Mouse (Mus musculus): ENCODE data around the gene Atcay. TPM values are rescaled to one million over a fixed set of nuclear protein-coding genes. Genes with fewer than 3 reads are reported as not detected.
"Not testable (repeated sequence)": the region's sequence is repeated elsewhere in the genome, so short reads cannot be mapped to it uniquely, and the experiment has no call there.

Atcay gene
- total and polyA plus RNA-seq, 3 experiments, result 0.11 TPM; not detected in 2

- Histone ChIP-seq H3K4me3 (ENCODE audit: low read depth, low read length) (peak overlapping the region; percentile 84), H3K36me3 (replicated peaks) (peaks cover 64% of the 10 kb centered on the region), H3K9me3 (replicated peaks) (no peaks in the 10 kb centered on the region), H3K4me1 (ENCODE audit: insufficient read depth, low read depth, low read length) (peaks cover 77% of the 10 kb centered on the region), H3K27me3 (ENCODE audit: insufficient read depth, low read length) (no peaks in the 10 kb centered on the region)
- DNase-seq (ENCODE audit: low spot score), result no peak
- TF ChIP-seq TAL1 (conservative IDR thresholded peaks at IDR 0.05; ENCODE audit: low read depth, low read length) (no peak), POLR2AphosphoS5 (IDR thresholded peaks at IDR 0.05; ENCODE audit: insufficient replicate concordance, low read depth, low read length) (no peak), GATA1 (IDR thresholded peaks at IDR 0.05; ENCODE audit: borderline replicate concordance, low read length) (no peak), GATA2 (IDR thresholded peaks at IDR 0.05; ENCODE audit: borderline replicate concordance, low read depth, low read length) (no peak), CTCF (IDR thresholded peaks at IDR 0.05; ENCODE audit: low read depth, low read length) (no peak)
- ATAC-seq (ENCODE audit: extremely low read depth, insufficient number of reproducible peaks, low FRiP score, poor library complexity, severe bottlenecking), result no peak
Observed at GRCm38 (mm10) chr10:81178927-81179326, 51.7 kb downstream of the Atcay start.

DNA sequence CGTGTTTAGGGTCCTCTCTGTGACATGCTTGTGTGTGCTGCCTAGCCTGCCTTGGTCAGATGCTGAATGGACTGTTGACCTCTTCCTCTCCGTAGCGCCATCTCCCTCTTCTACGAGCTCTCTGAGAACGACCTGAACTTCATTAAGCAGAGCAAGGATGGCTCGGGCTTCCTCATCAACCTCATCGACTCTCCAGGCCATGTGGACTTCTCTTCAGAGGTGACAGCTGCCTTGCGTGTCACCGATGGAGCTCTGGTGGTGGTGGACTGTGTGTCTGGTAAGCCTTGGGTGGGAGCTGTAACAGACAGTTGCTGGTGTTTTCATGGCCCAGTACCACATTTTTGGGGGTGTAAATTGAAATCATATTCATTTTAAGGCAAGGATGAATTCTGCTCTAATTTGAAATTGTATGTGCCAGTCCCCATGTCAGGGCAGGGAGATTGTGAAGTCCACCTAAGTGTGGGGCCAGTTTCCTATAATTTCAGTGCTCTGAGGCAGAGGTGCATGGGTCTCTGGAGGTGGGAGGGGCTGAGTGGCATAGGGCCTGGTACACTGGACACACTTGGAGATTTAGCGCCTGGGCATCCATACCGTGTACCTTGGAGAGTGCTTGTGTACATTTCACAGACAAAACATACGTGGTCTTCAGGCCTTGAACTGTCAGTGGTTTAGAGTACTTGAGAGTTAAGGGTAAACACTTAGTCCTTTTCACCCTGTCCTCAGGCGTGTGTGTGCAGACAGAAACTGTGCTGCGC is 52.5 kb downstream of the Atcay start:
- peaks cover 78% of the 10 kb centered on the region for H3K4me1 ChIP-seq (ENCODE audit: insufficient read depth, low read depth, low read length)
- no peak for DNase-seq (ENCODE audit: low spot score)
- no peaks in the 10 kb centered on the region for H3K27me3 ChIP-seq (ENCODE audit: insufficient read depth, low read length)

DNA sequence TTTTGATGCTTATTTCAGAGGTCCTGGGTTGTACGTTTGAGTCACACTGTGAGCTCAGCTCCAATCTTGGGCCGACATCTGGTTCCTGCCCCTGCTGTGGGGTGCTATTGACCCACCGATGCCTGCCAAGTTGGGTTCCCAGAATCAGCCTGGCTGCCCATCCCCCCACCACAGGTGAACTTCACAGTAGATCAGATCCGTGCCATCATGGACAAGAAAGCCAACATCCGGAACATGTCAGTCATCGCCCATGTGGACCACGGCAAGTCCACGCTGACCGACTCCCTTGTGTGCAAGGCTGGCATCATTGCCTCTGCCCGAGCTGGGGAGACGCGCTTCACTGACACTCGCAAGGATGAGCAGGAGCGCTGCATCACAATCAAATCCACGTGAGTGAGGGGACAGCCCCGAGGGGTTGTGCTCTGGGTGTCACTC is 53.1 kb downstream of the Atcay start:
- DNase-seq (ENCODE audit: low spot score) (no peak), ATAC-seq (ENCODE audit: extremely low read depth, insufficient number of reproducible peaks, low FRiP score, poor library complexity, severe bottlenecking) (no peak)
- TF ChIP-seq CTCF (IDR thresholded peaks at IDR 0.05; ENCODE audit: low read depth, low read length) (no peak), GATA2 (IDR thresholded peaks at IDR 0.05; ENCODE audit: borderline replicate concordance, low read depth, low read length) (no peak), POLR2AphosphoS5 (IDR thresholded peaks at IDR 0.05; ENCODE audit: insufficient replicate concordance, low read depth, low read length) (no peak; the same call in 1 of the 2 replicates), GATA1 (IDR thresholded peaks at IDR 0.05; ENCODE audit: borderline replicate concordance, low read length) (no peak), TAL1 (conservative IDR thresholded peaks at IDR 0.05; ENCODE audit: low read depth, low read length) (no peak)
- H3K4me3 ChIP-seq (ENCODE audit: low read depth, low read length), result peak overlapping the region; percentile 84
- H3K4me1 ChIP-seq (ENCODE audit: insufficient read depth, low read depth, low read length), result peaks cover 82% of the 10 kb centered on the region
- H3K36me3 ChIP-seq (replicated peaks), result peaks cover 57% of the 10 kb centered on the region
- H3K9me3 ChIP-seq (replicated peaks), result no peaks in the 10 kb centered on the region
- no peaks in the 10 kb centered on the region for H3K27me3 ChIP-seq (ENCODE audit: insufficient read depth, low read length)

More for the DNA sequence above, 52.5 kb downstream of the Atcay start:
- H3K4me3 ChIP-seq (ENCODE audit: low read depth, low read length), result peak overlapping the region; percentile 84
- TF ChIP-seq POLR2AphosphoS5 (IDR thresholded peaks at IDR 0.05; ENCODE audit: insufficient replicate concordance, low read depth, low read length) (peak; percentile 66), GATA1 (IDR thresholded peaks at IDR 0.05; ENCODE audit: borderline replicate concordance, low read length) (no peak), TAL1 (conservative IDR thresholded peaks at IDR 0.05; ENCODE audit: low read depth, low read length) (no peak)
- H3K36me3 ChIP-seq (replicated peaks), result peaks cover 59% of the 10 kb centered on the region
- no peak for ATAC-seq (ENCODE audit: extremely low read depth, insufficient number of reproducible peaks, low FRiP score, poor library complexity, severe bottlenecking)
- no peaks in the 10 kb centered on the region for H3K9me3 ChIP-seq (replicated peaks)

DNA sequence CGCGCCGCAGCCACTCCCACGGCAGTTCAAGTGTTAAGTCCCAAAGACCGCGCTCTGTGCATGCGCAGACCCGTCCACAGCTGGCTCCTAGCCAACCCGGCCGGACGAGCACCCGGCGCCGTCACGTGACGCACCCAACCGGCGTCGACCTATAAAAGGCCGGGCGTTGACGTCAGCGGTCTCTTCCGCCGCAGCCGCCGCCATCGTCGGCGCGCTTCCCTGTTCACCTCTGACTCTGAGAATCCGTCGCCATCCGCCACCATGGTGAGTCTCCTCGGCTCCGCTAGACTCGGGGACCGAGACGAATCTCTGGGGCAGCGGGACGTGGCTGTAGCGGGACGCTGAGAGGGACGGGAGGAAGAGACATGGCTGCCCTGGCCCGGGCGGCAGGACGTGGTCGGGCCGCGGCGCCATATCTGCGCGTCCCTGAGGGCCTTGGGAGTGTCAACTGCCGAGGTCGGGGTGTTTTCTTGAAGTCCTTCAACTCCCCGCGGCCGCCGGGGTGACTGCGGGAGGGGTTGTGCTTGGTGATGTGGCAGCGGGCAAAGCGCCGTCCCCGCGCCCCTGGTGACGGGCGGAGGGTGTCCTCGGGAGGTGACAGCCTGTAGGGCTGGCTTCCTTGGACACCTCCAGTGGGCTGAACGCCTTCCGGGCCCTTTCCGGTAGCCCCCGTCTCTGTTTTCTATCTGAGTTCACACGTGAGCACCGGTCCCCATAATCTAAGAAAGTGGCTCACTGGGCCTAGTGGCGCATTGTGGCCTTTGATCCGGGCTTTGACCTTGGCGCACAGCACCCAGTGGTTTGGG is 54.0 kb downstream of the Atcay start, which contains the start of gene Eef2:
Gene Eef2, plus strand, starts transcription at position 166 of the 806 bp plus-strand sequence.
- ATAC-seq (ENCODE audit: extremely low read depth, insufficient number of reproducible peaks, low FRiP score, poor library complexity, severe bottlenecking) (peak; percentile 65), DNase-seq (ENCODE audit: low spot score) (peak; percentile 94)
- Histone ChIP-seq H3K9me3 (replicated peaks) (no peaks in the 10 kb centered on the region), H3K4me3 (ENCODE audit: low read depth, low read length) (peak within 1 kb of the TSS; percentile 84), H3K4me1 (ENCODE audit: insufficient read depth, low read depth, low read length) (peaks cover 76% of the 10 kb centered on the region), H3K36me3 (replicated peaks) (peaks cover 49% of the 10 kb centered on the region), H3K27me3 (ENCODE audit: insufficient read depth, low read length) (no peaks in the 10 kb centered on the region)
- peak; percentile 96; the same call in 1 of the 2 replicates for TF ChIP-seq POLR2AphosphoS5 (IDR thresholded peaks at IDR 0.05; ENCODE audit: insufficient replicate concordance, low read depth, low read length)
- TF ChIP-seq GATA2 (IDR thresholded peaks at IDR 0.05; ENCODE audit: borderline replicate concordance, low read depth, low read length), result no peak
- no peak for TF ChIP-seq TAL1 (conservative IDR thresholded peaks at IDR 0.05; ENCODE audit: low read depth, low read length)

DNA sequence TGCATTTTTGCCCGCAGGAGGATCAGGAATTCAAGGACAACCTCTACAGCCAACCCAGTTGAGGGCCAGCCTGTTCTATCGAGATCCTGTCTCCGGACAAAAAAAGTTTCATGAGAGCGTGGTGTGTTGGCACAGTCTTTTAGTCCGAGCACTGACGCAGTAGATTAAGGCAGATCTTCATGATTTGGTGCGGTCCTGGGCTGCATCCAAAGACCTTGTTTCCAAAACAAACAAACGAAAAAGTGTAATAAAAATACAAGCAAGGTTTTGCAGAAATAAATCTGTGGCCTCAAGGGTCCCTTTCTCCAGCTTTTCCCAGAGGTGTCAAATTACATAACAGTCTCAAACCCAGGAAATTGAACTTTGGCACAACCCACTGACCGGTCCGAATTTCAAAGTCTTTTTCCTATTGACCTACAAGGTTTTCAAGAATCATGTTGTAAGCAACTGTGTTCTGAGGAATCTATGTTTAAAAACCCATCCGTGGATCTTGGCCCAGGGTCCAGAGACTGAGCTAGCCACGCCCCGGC is 54.6 kb downstream of the Atcay start:
- DNase-seq (ENCODE audit: low spot score), result no peak
- H3K27me3 ChIP-seq (ENCODE audit: insufficient read depth, low read length), result no peaks in the 10 kb centered on the region
- H3K9me3 ChIP-seq (replicated peaks), result no peaks in the 10 kb centered on the region
- peaks cover 42% of the 10 kb centered on the region for H3K36me3 ChIP-seq (replicated peaks)
- ATAC-seq (ENCODE audit: extremely low read depth, insufficient number of reproducible peaks, low FRiP score, poor library complexity, severe bottlenecking), result no peak
- peaks cover 70% of the 10 kb centered on the region for H3K4me1 ChIP-seq (ENCODE audit: insufficient read depth, low read depth, low read length)
- peak overlapping the region; percentile 84 for H3K4me3 ChIP-seq (ENCODE audit: low read depth, low read length)
- no peak for TF ChIP-seq POLR2AphosphoS5 (IDR thresholded peaks at IDR 0.05; ENCODE audit: insufficient replicate concordance, low read depth, low read length)
- no peak for TF ChIP-seq GATA1 (IDR thresholded peaks at IDR 0.05; ENCODE audit: borderline replicate concordance, low read length)
- TF ChIP-seq TAL1 (conservative IDR thresholded peaks at IDR 0.05; ENCODE audit: low read depth, low read length), result no peak
- TF ChIP-seq CTCF (IDR thresholded peaks at IDR 0.05; ENCODE audit: low read depth, low read length), result no peak
- TF ChIP-seq GATA2 (IDR thresholded peaks at IDR 0.05; ENCODE audit: borderline replicate concordance, low read depth, low read length), result no peak

DNA sequence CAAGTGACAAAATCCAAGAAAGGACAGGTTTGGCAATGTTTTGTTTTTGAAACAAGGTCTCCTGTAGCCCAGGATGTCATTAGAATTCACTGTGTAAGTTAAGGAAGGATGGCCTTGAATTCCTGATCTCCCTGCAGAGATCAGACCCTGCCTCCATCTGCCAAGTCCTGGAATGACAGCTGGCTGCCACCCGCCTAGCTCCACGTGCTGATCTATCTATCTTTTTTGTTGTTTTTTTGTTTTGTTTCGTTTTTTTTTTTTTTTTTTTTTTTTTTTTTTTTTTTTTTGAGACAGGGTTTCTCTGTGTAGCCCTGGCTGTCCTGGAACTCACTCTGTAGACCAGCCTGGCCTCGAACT is 55.3 kb downstream of the Atcay start:
- not testable (repeated sequence) for ATAC-seq (ENCODE audit: extremely low read depth, insufficient number of reproducible peaks, low FRiP score, poor library complexity, severe bottlenecking); H3K27me3 ChIP-seq (ENCODE audit: insufficient read depth, low read length); DNase-seq (ENCODE audit: low spot score); H3K9me3 ChIP-seq (replicated peaks)
- peak overlapping the region; percentile 55; the same call in 1 of the 2 replicates for H3K4me3 ChIP-seq (ENCODE audit: low read depth, low read length)
- peaks cover 36% of the 10 kb centered on the region for H3K36me3 ChIP-seq (replicated peaks)
- H3K4me1 ChIP-seq (ENCODE audit: insufficient read depth, low read depth, low read length), result peaks cover 63% of the 10 kb centered on the region

Measured in G1E (cell line).